Mouse (Mus musculus) kidney, postnatal 4 days (tissue): ENCODE results near the gene Arhgef25.
A peak's percentile ranks its signal among the peaks of the same experiment; 100 is the strongest.

Experiments used
- DNase-seq, 2 experiments: peaks; one replicate each; pipeline ENCODE4 v3.0.0; 2021; ENCODE audit warnings: mixed read lengths in 2 of 2

Gene Arhgef25

GRCm38 (mm10) chr10:127189651-127190381 lies at the start of gene Arhgef25:
TSS of gene Arhgef25 (minus strand) at chr10:127190083.
- peak; percentile 76 to 79 for DNase-seq

GRCm38 (mm10) chr10:127238241-127238824 lies 48.5 kb upstream of the Arhgef25 start:
- DNase-seq = no peak

- DNase-seq = no peak
Measured at GRCm38 (mm10) chr10:127236541-127236940, 46.7 kb upstream of the Arhgef25 start.

- no peak for DNase-seq
Measured at GRCm38 (mm10) chr10:127233141-127233540, 43.3 kb upstream of the Arhgef25 start.

- DNase-seq = no peak
Measured at GRCm38 (mm10) chr10:127231741-127232140, 41.9 kb upstream of the Arhgef25 start.

- DNase-seq = no peak
Measured at GRCm38 (mm10) chr10:127230693-127231092, 40.8 kb upstream of the Arhgef25 start.

GRCm38 (mm10) chr10:127228897-127229296 lies 39.0 kb upstream of the Arhgef25 start:
- DNase-seq = peak in 1 of 2 experiments; percentile 46

GRCm38 (mm10) chr10:127227163-127227562 lies 37.3 kb upstream of the Arhgef25 start:
- DNase-seq = no peak

- DNase-seq = peak; percentile 58 to 70
Measured at GRCm38 (mm10) chr10:127226318-127226895, 36.5 kb upstream of the Arhgef25 start.

- DNase-seq = no peak
Measured at GRCm38 (mm10) chr10:127225732-127226131, 35.8 kb upstream of the Arhgef25 start.

- DNase-seq = no peak
Measured at GRCm38 (mm10) chr10:127225213-127225612, 35.3 kb upstream of the Arhgef25 start.

GRCm38 (mm10) chr10:127218339-127218738 lies 28.5 kb upstream of the Arhgef25 start:
- DNase-seq = no peak

- DNase-seq = no peak
Measured at GRCm38 (mm10) chr10:127217177-127217576, 27.3 kb upstream of the Arhgef25 start.

- DNase-seq = no peak
Measured at GRCm38 (mm10) chr10:127216456-127216855, 26.6 kb upstream of the Arhgef25 start.

- DNase-seq = no peak
Measured at GRCm38 (mm10) chr10:127214422-127214803, 24.5 kb upstream of the Arhgef25 start.

- DNase-seq = no peak
Measured at GRCm38 (mm10) chr10:127213704-127214421, 24.0 kb upstream of the Arhgef25 start.

- no peak for DNase-seq
Measured at GRCm38 (mm10) chr10:127213272-127213671, 23.4 kb upstream of the Arhgef25 start.

GRCm38 (mm10) chr10:127211414-127211854 lies 21.6 kb upstream of the Arhgef25 start, which contains the start of gene Pip4k2c:
TSS of gene Pip4k2c (minus strand) at chr10:127211585.
- DNase-seq = peak; percentile 91 to 95

- DNase-seq = peak; percentile 66 to 80
Measured at GRCm38 (mm10) chr10:127210961-127211405, 21.1 kb upstream of the Arhgef25 start.

GRCm38 (mm10) chr10:127209928-127210570 lies 20.2 kb upstream of the Arhgef25 start:
- DNase-seq = no peak

GRCm38 (mm10) chr10:127208921-127209320 lies 19.0 kb upstream of the Arhgef25 start:
- no peak for DNase-seq

- DNase-seq = no peak
Measured at GRCm38 (mm10) chr10:127205373-127205772, 15.5 kb upstream of the Arhgef25 start.

- no peak for DNase-seq
Measured at GRCm38 (mm10) chr10:127204589-127204988, 14.7 kb upstream of the Arhgef25 start.
